Mouse (Mus musculus) midbrain, postnatal 0 days (tissue): ENCODE results near the gene Lars2. TPM values are rescaled to one million over a fixed set of nuclear protein-coding genes. Genes with fewer than 3 reads are reported as not detected.
"Not testable (repeated sequence)": the region's sequence is repeated elsewhere in the genome, so short reads cannot be mapped to it uniquely, and the experiment has no call there.

Source experiments
- ATAC-seq: fragments of 200-750 bp; cut with Nextera tagmentation; 2 replicates; pipeline ENCODE4 v1.8.0; 2017; ENCODE audit warnings: moderate number of reproducible peaks, mild to moderate bottlenecking, moderate TSS enrichment, moderate library complexity; ENCODE audit not compliant: low FRiP score
- DNase-seq: peaks from one replicate; pipeline ENCODE4 v3.0.0-alpha.2; 2015; ENCODE audit warnings: low spot score
- H3K27ac ChIP-seq: fragments of 300-500 bp; sonication (generic); 2 replicates; pipeline ENCODE4 v1.5.1; 2014; ENCODE audit warnings: low read depth, mild to moderate bottlenecking, low read length, mixed read lengths
- H3K27me3 ChIP-seq: fragments of 300-500 bp; sonication (generic); 2 replicates; pipeline ENCODE4 v1.6.1; 2014; ENCODE audit warnings: low read length, control low read depth, mixed read lengths; ENCODE audit not compliant: insufficient read depth
- H3K36me3 ChIP-seq: fragments of 300-500 bp; sonication (generic); 2 replicates; pipeline ENCODE4 v1.6.1; 2014; ENCODE audit warnings: low read length, control low read depth, mixed read lengths; ENCODE audit not compliant: insufficient read depth
- H3K4me1 ChIP-seq: fragments of 300-500 bp; sonication (generic); 2 replicates; pipeline ENCODE4 v1.6.1; 2014; ENCODE audit warnings: mild to moderate bottlenecking, control low read depth, antibody characterized with exemption, low read length, mixed read lengths; ENCODE audit not compliant: insufficient read depth
- H3K4me2 ChIP-seq: fragments of 300-500 bp; sonication (generic); 2 replicates; pipeline ENCODE4 v1.6.1; 2014; ENCODE audit warnings: low read depth, mild to moderate bottlenecking, low read length, mixed read lengths; ENCODE audit not compliant: poor library complexity, severe bottlenecking
- H3K4me3 ChIP-seq: fragments of 300-500 bp; sonication (generic); 2 replicates; pipeline ENCODE4 v1.5.1; 2014; ENCODE audit warnings: low read depth, mild to moderate bottlenecking, low read length, moderate library complexity
- H3K9ac ChIP-seq: fragments of 300-500 bp; sonication (generic); replicated peaks from 2 replicates; pipeline ENCODE4 v1.6.1; 2014; ENCODE audit warnings: mild to moderate bottlenecking, low read length, moderate library complexity, mixed read lengths; ENCODE audit not compliant: poor library complexity, severe bottlenecking
- H3K9me3 ChIP-seq: fragments of 300-500 bp; sonication (generic); 2 replicates; pipeline ENCODE4 v1.6.1; 2016; ENCODE audit warnings: low read length, control low read depth
- CTCF ChIP-seq: IDR thresholded peaks from 2 replicates; pipeline ENCODE4 v1.5.1; 2016; ENCODE audit warnings: antibody characterized with exemption, mild to moderate bottlenecking
- WGBS: fragments of 180-500 bp; shearing (Covaris S2); extraction: QIAGEN DNeasy Blood & Tissue Kit; methylation state at CpG from one replicate; pipeline ENCODE4 v1.1.7; 2014; 5-methylcytosine and 5-hydroxymethylcytosine counted together
- polyA plus RNA-seq: library from polyadenylated mRNA; unstranded; fragments of >200 nt; fragmentation: Nextera tagmentation; extraction: Ambion mirVana; gene quantifications from 2 replicates; pipeline ENCODE4 v1.2.1, GENCODE M21; 2015
- total RNA-seq: library from RNA; depleted of rRNA; stranded (reverse); fragments of >200 nt; gene quantifications from 2 replicates; pipeline ENCODE4 v1.2.3, GENCODE M21; 2014; rRNA removed

The Lars2 gene
- 11.9 and 38.1 TPM in 2 replicates for total RNA-seq
- 822 and 930 TPM in 2 replicates for polyA plus RNA-seq

DNA sequence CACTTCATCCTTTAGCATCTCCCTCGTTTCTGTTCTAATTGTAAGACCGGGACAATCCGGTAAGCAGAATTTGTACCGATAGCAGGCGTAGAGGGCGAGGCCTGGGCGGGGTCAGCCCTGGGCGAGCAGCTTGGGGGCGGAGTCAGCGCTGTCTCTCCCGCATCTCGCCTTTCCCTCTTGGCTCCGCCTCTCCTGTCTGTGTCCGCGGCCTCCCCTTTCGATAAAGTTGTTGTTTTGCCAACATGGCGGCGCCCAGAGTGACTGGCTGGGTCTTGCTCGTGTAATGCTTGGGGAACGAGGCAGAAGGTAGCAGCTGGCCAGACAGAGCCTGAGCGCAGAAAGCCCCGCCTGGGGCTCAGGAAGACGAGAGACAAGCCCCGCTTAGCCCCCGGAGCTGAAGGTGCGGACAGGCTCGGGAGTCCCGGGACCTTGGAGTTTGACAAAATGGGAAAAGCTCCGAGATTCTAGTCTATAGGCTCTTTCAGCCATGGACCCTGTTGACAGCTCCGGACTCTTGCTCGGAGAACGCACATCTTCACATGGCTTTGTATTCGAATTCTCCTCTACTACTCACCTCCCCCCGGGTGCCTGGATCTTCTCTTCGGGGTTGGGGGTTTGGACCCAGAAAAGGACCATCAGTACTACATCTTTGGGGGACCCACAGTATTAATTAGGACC, at the start of gene Lars2:
Gene Lars2 (plus strand): TSS at position 220 of the 678 bp plus-strand sequence.
- TF ChIP-seq CTCF = no peak
- H3K9me3 ChIP-seq = no peaks in the 10 kb centered on the region
- H3K4me1 ChIP-seq = peaks cover 8% of the 10 kb centered on the region; the same call in 1 of the 2 replicates
- peak within 1 kb of the TSS; percentile 64 for H3K9ac ChIP-seq
- H3K4me2 ChIP-seq = peak within 1 kb of the TSS; percentile 72
- under 1% methylated on average over 35 of the region's 35 CpGs for WGBS
- H3K36me3 ChIP-seq = no peaks in the 10 kb centered on the region
- peak within 1 kb of the TSS; percentile 86 for H3K27ac ChIP-seq
- ATAC-seq (peak; percentile 98), DNase-seq (peak; percentile 97)
- no peaks in the 10 kb centered on the region for H3K27me3 ChIP-seq
- H3K4me3 ChIP-seq = peak within 1 kb of the TSS; percentile 55

DNA sequence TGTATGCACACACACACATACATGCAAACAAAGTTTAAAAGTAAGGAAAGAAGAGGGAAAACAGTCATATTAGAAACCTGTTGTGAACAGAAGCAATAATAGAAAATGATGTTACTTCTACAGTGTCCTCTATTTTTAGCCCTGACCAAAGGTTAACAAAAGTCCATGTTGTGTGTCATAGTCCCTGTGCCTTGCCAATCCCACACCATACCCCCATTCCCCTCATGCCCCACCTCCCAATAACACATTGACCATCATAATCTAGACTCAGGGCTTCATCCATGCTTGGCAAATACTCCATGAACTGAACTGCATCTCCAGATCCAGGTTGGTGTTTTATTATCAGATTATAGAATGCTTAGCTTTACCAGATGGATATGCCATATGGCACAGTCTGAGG, 40.6 kb upstream of the Lars2 start:
- Histone ChIP-seq H3K4me3 (no peak overlapping the region), H3K27me3 (no peaks in the 10 kb centered on the region), H3K27ac (no peak overlapping the region), H3K36me3 (no peaks in the 10 kb centered on the region), H3K9ac (no peak overlapping the region), H3K4me2 (no peak overlapping the region), H3K4me1 (no peaks in the 10 kb centered on the region), H3K9me3 (no peaks in the 10 kb centered on the region)
- no peak for TF ChIP-seq CTCF
- DNase-seq = no peak
- ATAC-seq = no peak

DNA sequence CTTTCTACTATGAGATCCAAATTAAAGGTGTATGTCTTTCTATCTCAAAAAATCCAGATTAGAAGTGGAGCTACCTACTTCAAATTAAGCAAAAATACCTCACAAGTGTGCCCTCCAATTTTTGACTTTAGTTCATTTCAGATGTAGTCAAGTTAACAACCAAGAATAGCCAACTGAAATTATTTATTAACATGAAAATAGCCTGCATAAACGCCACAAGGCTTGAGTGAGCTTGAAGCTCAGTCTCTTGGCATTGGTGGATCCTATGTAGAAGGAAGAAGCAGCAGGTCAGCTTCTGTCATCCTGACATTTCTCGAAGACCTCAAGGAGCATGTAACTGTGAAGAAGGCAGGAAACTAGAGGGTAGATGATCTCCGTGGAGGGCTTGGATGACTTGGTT, 38.4 kb upstream of the Lars2 start:
- WGBS = 81% methylated on average over 3 of the region's 3 CpGs
- Histone ChIP-seq H3K27me3 (no peaks in the 10 kb centered on the region), H3K9me3 (no peaks in the 10 kb centered on the region), H3K27ac (no peak overlapping the region), H3K4me2 (no peak overlapping the region), H3K4me3 (no peak overlapping the region), H3K36me3 (no peaks in the 10 kb centered on the region), H3K9ac (no peak overlapping the region), H3K4me1 (no peaks in the 10 kb centered on the region)
- TF ChIP-seq CTCF = no peak
- DNase-seq (no peak), ATAC-seq (no peak)

DNA sequence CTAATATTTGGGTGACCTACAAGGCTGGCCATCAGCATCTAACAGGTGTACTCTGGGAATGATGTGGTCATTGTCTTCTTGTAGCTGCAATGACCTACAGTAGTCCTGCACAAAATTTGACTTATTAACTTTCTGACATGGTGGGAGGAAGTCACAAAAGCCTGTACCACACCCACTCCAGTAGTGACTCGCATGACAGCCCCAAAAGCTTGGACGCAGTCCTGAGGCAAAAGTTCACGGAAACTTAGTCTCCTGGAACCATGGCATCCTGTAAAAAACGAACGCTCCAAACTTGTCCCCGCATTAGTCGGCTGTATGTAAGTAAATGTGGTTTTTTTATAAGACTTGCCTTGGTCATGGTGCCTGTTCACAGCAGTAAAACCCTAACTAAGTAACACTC, 36.9 kb upstream of the Lars2 start:
- H3K4me2 ChIP-seq = no peak overlapping the region
- ATAC-seq (no peak), DNase-seq (no peak)
- no peak for TF ChIP-seq CTCF
- no peak overlapping the region for H3K27ac ChIP-seq
- H3K4me1 ChIP-seq = no peaks in the 10 kb centered on the region
- no peaks in the 10 kb centered on the region for H3K9me3 ChIP-seq
- WGBS = 95% methylated on average over 7 of the region's 7 CpGs
- no peak overlapping the region for H3K4me3 ChIP-seq
- H3K36me3 ChIP-seq = no peaks in the 10 kb centered on the region
- no peak overlapping the region for H3K9ac ChIP-seq
- no peaks in the 10 kb centered on the region for H3K27me3 ChIP-seq

DNA sequence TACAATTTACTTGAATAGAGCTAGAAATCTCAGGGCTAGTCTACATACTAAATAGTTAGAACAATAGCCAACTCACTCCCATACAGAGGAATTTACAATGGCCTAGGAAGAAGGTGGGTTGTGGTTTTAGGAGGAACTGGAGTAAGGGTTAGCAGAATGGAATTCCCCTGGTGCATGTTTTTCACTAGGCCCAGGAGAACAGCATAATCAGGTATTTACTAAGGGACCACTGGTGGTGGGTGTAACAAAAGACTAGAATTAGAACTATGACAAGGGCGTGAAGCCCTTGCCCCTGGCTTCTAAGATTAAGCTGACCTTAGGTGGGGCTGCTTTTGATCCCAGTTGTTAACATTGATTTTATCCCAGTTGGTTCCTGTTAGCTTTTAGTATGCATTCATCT, 36.5 kb upstream of the Lars2 start:
- not testable (repeated sequence) for DNase-seq, H3K4me1 ChIP-seq, H3K27me3 ChIP-seq, H3K27ac ChIP-seq, ATAC-seq, H3K9me3 ChIP-seq, H3K36me3 ChIP-seq, H3K4me2 ChIP-seq, H3K4me3 ChIP-seq, H3K9ac ChIP-seq
- 80% methylated on average over 1 of the region's 1 CpGs for WGBS

DNA sequence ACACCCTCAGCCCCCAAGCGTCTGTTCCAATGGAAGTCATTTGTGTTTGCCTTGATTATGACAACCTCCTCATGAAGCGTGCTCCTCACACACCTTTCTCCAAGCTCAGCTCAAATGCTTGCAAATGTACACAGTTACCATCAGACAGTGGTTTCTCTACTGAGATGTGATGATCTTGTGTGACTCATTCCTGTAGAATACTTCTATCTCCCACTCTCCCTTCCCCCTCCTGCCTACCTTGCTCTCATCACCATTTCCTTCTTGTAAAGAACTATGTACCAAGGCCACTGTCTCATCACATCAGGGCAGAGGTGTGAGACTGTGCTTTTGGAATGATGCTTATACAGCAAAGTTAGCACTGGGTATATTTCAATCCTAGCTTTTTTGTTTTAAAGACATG, 33.2 kb upstream of the Lars2 start:
- no peak overlapping the region for H3K4me2 ChIP-seq
- no peaks in the 10 kb centered on the region for H3K36me3 ChIP-seq
- WGBS = 94% methylated on average over 2 of the region's 2 CpGs

More for the DNA sequence above, 33.2 kb upstream of the Lars2 start:
- Histone ChIP-seq H3K27me3 (no peaks in the 10 kb centered on the region), H3K27ac (no peak overlapping the region), H3K9me3 (no peaks in the 10 kb centered on the region), H3K4me1 (no peaks in the 10 kb centered on the region), H3K4me3 (no peak overlapping the region), H3K9ac (no peak overlapping the region)
- DNase-seq = no peak
- no peak for ATAC-seq
- TF ChIP-seq CTCF = no peak
